19 mouse cellular contexts compared by ENCODE assay signal in genomic region chr11:75220517-75221145, GRCm38 (mm10). TPM values are rescaled to one million over a fixed set of nuclear protein-coding genes. Genes with fewer than 3 reads are reported as not detected.
A peak's percentile ranks its signal among the peaks of the same experiment; 100 is the strongest.
DNase-seq lines count a peak whose midpoint lies in the region; ATAC-seq and TF ChIP-seq lines count a peak whose summit lies in the region.
"Had no signal": no experiment of that assay in that cellular context is flagged by ENCODE, and none has a peak within 500 bp of the region (broad histone marks: within the 10 kb centered on the region; RNA-seq: fewer than 3 reads in every experiment).

No protein-coding gene starts in this region.

- no peak for TF ChIP-seq POLR2A in liver, adult 2 months (IDR thresholded peaks at IDR 0.05; ENCODE audit: extremely low read depth, insufficient read depth, low read length)

- H3K36me3 ChIP-seq in heart, embryonic 12.5 days: no peaks in the 10 kb centered on the region
- H3K36me3 ChIP-seq in liver, adult 2 months (ENCODE audit: control insufficient read depth, insufficient read depth, low read length): no peaks in the 10 kb centered on the region
- H3K36me3 ChIP-seq in liver, postnatal 0 days (replicated peaks; ENCODE audit: insufficient read depth, low read length): no peaks in the 10 kb centered on the region; the same call in 1 of the 2 replicates
- no peaks in the 10 kb centered on the region for H3K36me3 ChIP-seq in midbrain, postnatal 0 days (ENCODE audit: insufficient read depth, low read length)
- H3K36me3 ChIP-seq in midbrain, embryonic 14.5 days (ENCODE audit: control insufficient read depth, insufficient read depth, low read length): no peaks in the 10 kb centered on the region
- H3K36me3 ChIP-seq: embryonic facial prominence, embryonic 15.5 days; hindbrain, embryonic 12.5 days; limb, embryonic 12.5 days; liver, embryonic 12.5 days; stomach, embryonic 15.5 days had no signal

- ATAC-seq in heart, embryonic 12.5 days (ENCODE audit: insufficient number of reproducible peaks, low FRiP score): no peak
- no peak for ATAC-seq in liver, postnatal 0 days
- no peak for ATAC-seq in midbrain, postnatal 0 days (ENCODE audit: low FRiP score)
- no peak for ATAC-seq in midbrain, embryonic 14.5 days (ENCODE audit: low FRiP score, low TSS enrichment)
- ATAC-seq: intestine, postnatal 0 days; liver, embryonic 12.5 days; midbrain, embryonic 16.5 days had no signal

- peaks cover 29% of the 10 kb centered on the region for H3K4me1 ChIP-seq in heart, embryonic 12.5 days (replicated peaks)
- peaks cover 22% of the 10 kb centered on the region for H3K4me1 ChIP-seq in liver, adult 2 months (ENCODE audit: control insufficient read depth, insufficient read depth, low read length)
- H3K4me1 ChIP-seq in liver, postnatal 0 days (ENCODE audit: insufficient read depth): peaks cover 11% of the 10 kb centered on the region
- H3K4me1 ChIP-seq in midbrain, postnatal 0 days (ENCODE audit: insufficient read depth, low read length): peaks cover 6% of the 10 kb centered on the region; the same call in 1 of the 2 replicates
- peaks cover 6% of the 10 kb centered on the region for H3K4me1 ChIP-seq in midbrain, embryonic 14.5 days (ENCODE audit: control insufficient read depth, insufficient read depth, low read length)

- H3K9ac ChIP-seq in heart, embryonic 12.5 days: peak overlapping the region; percentile 34; the same call in 1 of the 2 replicates
- no peak overlapping the region for H3K9ac ChIP-seq in liver, adult 2 months (ENCODE audit: low read depth, low read length)
- H3K9ac ChIP-seq in liver, postnatal 0 days (replicated peaks): no peak overlapping the region
- 0 out of 2 replicates have a peak overlapping the region, but pooled peaks have one; percentile 8 for H3K9ac ChIP-seq in midbrain, postnatal 0 days (replicated peaks; ENCODE audit: low read length, poor library complexity, severe bottlenecking)
- no peak overlapping the region for H3K9ac ChIP-seq in midbrain, embryonic 14.5 days (replicated peaks; ENCODE audit: low read length)
- H3K9ac ChIP-seq: embryonic facial prominence, embryonic 15.5 days; hindbrain, embryonic 12.5 days; limb, embryonic 12.5 days; liver, embryonic 12.5 days; stomach, embryonic 15.5 days had no signal

- WGBS in heart, embryonic 12.5 days: 52% methylated on average over 5 of the region's 6 CpGs
- WGBS in liver, adult 2 months: 23% methylated on average over 6 of the region's 6 CpGs
- WGBS in liver, postnatal 0 days (ENCODE audit: insufficient replicate concordance): 52% methylated on average over 5 of the region's 6 CpGs
- 47% methylated on average over 5 of the region's 6 CpGs for WGBS in midbrain, postnatal 0 days
- 49% methylated on average over 6 of the region's 6 CpGs for WGBS in midbrain, embryonic 14.5 days

- peak overlapping the region; percentile 41 for H3K4me2 ChIP-seq in heart, embryonic 12.5 days
- no peak overlapping the region for H3K4me2 ChIP-seq in liver, postnatal 0 days (ENCODE audit: low read depth, low read length)
- H3K4me2 ChIP-seq in midbrain, postnatal 0 days (ENCODE audit: low read depth, low read length, poor library complexity, severe bottlenecking): no peak overlapping the region
- H3K4me2 ChIP-seq in midbrain, embryonic 14.5 days (ENCODE audit: low read length): no peak overlapping the region
- H3K4me2 ChIP-seq: embryonic facial prominence, embryonic 15.5 days; hindbrain, embryonic 12.5 days; limb, embryonic 12.5 days; liver, embryonic 12.5 days had no signal

- H3K79me2 ChIP-seq in liver, adult 2 months (ENCODE audit: control insufficient read depth, insufficient read depth, low read length): peaks cover 16% of the 10 kb centered on the region; the same call in 1 of the 2 replicates

- H3K4me3 ChIP-seq in heart, embryonic 12.5 days: no peak overlapping the region
- no peak overlapping the region for H3K4me3 ChIP-seq in liver, adult 2 months (ENCODE audit: insufficient read depth, low read depth, low read length)
- no peak overlapping the region for H3K4me3 ChIP-seq in liver, postnatal 0 days (ENCODE audit: low read depth, low read length)
- no peak overlapping the region for H3K4me3 ChIP-seq in midbrain, postnatal 0 days (ENCODE audit: low read depth, low read length)
- H3K4me3 ChIP-seq in midbrain, embryonic 14.5 days (replicated peaks; ENCODE audit: low read depth, low read length): no peak overlapping the region
- H3K4me3 ChIP-seq: embryonic facial prominence, embryonic 15.5 days; heart, adult 2 months; hindbrain, embryonic 12.5 days; limb, embryonic 12.5 days; liver, embryonic 12.5 days; stomach, embryonic 15.5 days had no signal

- no peaks in the 10 kb centered on the region for H3K27me3 ChIP-seq in heart, embryonic 12.5 days (replicated peaks)
- H3K27me3 ChIP-seq in liver, adult 2 months (ENCODE audit: control insufficient read depth, insufficient read depth, low read length): no peaks in the 10 kb centered on the region
- no peaks in the 10 kb centered on the region for H3K27me3 ChIP-seq in liver, postnatal 0 days (ENCODE audit: insufficient read depth, low read length)
- H3K27me3 ChIP-seq in midbrain, postnatal 0 days (ENCODE audit: insufficient read depth, low read length): no peaks in the 10 kb centered on the region
- H3K27me3 ChIP-seq in midbrain, embryonic 14.5 days (ENCODE audit: control insufficient read depth, insufficient read depth, low read length): no peaks in the 10 kb centered on the region
- H3K27me3 ChIP-seq: embryonic facial prominence, embryonic 15.5 days; stomach, embryonic 15.5 days had no signal

- TF ChIP-seq CTCF in liver, adult 2 months (IDR thresholded peaks at IDR 0.05; ENCODE audit: low read depth, low read length): no peak
- no peak for TF ChIP-seq CTCF in liver, postnatal 0 days (IDR thresholded peaks at IDR 0.05; ENCODE audit: low read depth)
- TF ChIP-seq CTCF in midbrain, postnatal 0 days (IDR thresholded peaks at IDR 0.05): no peak

- H3K9me3 ChIP-seq in heart, embryonic 12.5 days (replicated peaks): no peaks in the 10 kb centered on the region
- H3K9me3 ChIP-seq in liver, postnatal 0 days (ENCODE audit: low read length): no peaks in the 10 kb centered on the region
- H3K9me3 ChIP-seq in midbrain, postnatal 0 days (ENCODE audit: low read length): no peaks in the 10 kb centered on the region
- no peaks in the 10 kb centered on the region for H3K9me3 ChIP-seq in midbrain, embryonic 14.5 days (ENCODE audit: control insufficient read depth, low read length)
- H3K9me3 ChIP-seq: embryonic facial prominence, embryonic 15.5 days; hindbrain, embryonic 12.5 days; limb, embryonic 12.5 days; liver, embryonic 12.5 days; stomach, embryonic 15.5 days had no signal

- peak overlapping the region; percentile 65 for H3K27ac ChIP-seq in heart, embryonic 12.5 days (ENCODE audit: poor library complexity, severe bottlenecking)
- no peak overlapping the region for H3K27ac ChIP-seq in liver, adult 2 months (replicated peaks; ENCODE audit: insufficient read depth, low read depth, low read length)
- H3K27ac ChIP-seq in liver, postnatal 0 days (ENCODE audit: low read depth): no peak overlapping the region
- no peak overlapping the region for H3K27ac ChIP-seq in midbrain, postnatal 0 days (ENCODE audit: low read depth, low read length)
- no peak overlapping the region for H3K27ac ChIP-seq in midbrain, embryonic 14.5 days (replicated peaks; ENCODE audit: low read depth, low read length)
- H3K27ac ChIP-seq: embryonic facial prominence, embryonic 15.5 days; heart, adult 2 months; hindbrain, embryonic 12.5 days; limb, embryonic 12.5 days; liver, embryonic 12.5 days; stomach, embryonic 15.5 days had no signal

- TF ChIP-seq EP300 in liver, postnatal 0 days (IDR thresholded peaks at IDR 0.05; ENCODE audit: low read depth): no peak

- peak; percentile 50 for DNase-seq in adrenal gland, adult 2 months
- no peak for DNase-seq in adrenal gland, postnatal 4 days (ENCODE audit: low spot score in 2 of 2)
- DNase-seq in heart, adult 18-20 months: no peak
- peak; percentile 84 for DNase-seq in liver, adult 2 months (ENCODE audit: extremely low read depth, low read depth, low spot score)
- no peak for DNase-seq in liver, postnatal 0 days
- DNase-seq in midbrain, postnatal 0 days (ENCODE audit: low spot score): no peak
- DNase-seq in midbrain, embryonic 14.5 days: no peak
- DNase-seq: cerebellum, adult 11 months; cerebellum, adult 9-11 months; gastrocnemius, postnatal 25 days had no signal

RNA-seq across cellular contexts. Expression of gene Rtn4rl1, which starts 27.0 kb away (rescaled TPM):
- 10 to 100 TPM; 29.2 to 58.9 TPM for total RNA-seq in adrenal gland, adult 2 months (2021)
- 48.1 and 62.9 TPM in 2 replicates for polyA plus RNA-seq in adrenal gland, adult 2 months (2012; rRNA removed)
- total RNA-seq in adrenal gland, postnatal 4 days (2021): 10 to 100 TPM; 33.3 to 33.8 TPM
- polyA plus RNA-seq in heart, embryonic 12.5 days (2016; fragmentation: Nextera tagmentation; extraction: Ambion mirVana): 16.3 and 16.8 TPM in 2 replicates
- total RNA-seq in heart, adult 18-20 months (2021): 1 to 10 TPM; 5.7 TPM
- total RNA-seq in liver, adult 2 months (2014; rRNA removed): 1.3 and 2.4 TPM in 2 replicates
- 9.5 and 10.0 TPM in 2 replicates for polyA plus RNA-seq in liver, adult 2 months (2012; rRNA removed)
- polyA plus RNA-seq in liver, postnatal 0 days (2015; fragmentation: Nextera tagmentation; extraction: Ambion mirVana): 1.5 and 2.0 TPM in 2 replicates
- 15.4 and 18.5 TPM in 2 replicates for total RNA-seq in midbrain, postnatal 0 days (2014; rRNA removed)
- 16.2 and 17.5 TPM in 2 replicates for polyA plus RNA-seq in midbrain, postnatal 0 days (2015; fragmentation: Nextera tagmentation; extraction: Ambion mirVana)
- 16.5 and 17.4 TPM in 2 replicates for polyA plus RNA-seq in midbrain, embryonic 14.5 days (2014; fragmentation: Nextera tagmentation; extraction: Ambion mirVana)

RNA-seq across cellular contexts. Expression of gene Dph1, which starts 29.6 kb away (rescaled TPM):
- total RNA-seq in adrenal gland, adult 2 months (2021): 10 to 100 TPM; 32.3 to 37.4 TPM
- polyA plus RNA-seq in adrenal gland, adult 2 months (2012; rRNA removed): 72.0 and 87.5 TPM in 2 replicates
- total RNA-seq in adrenal gland, postnatal 4 days (2021): 10 to 100 TPM; 26.8 to 29.0 TPM
- polyA plus RNA-seq in heart, embryonic 12.5 days (2016; fragmentation: Nextera tagmentation; extraction: Ambion mirVana): 23.3 and 23.5 TPM in 2 replicates
- total RNA-seq in heart, adult 18-20 months (2021): 1 to 10 TPM; 8.7 to 9.8 TPM
- total RNA-seq in liver, adult 2 months (2014; rRNA removed): 11.3 and 14.2 TPM in 2 replicates
- 49.1 and 53.5 TPM in 2 replicates for polyA plus RNA-seq in liver, adult 2 months (2012; rRNA removed)
- 10.9 and 13.0 TPM in 2 replicates for polyA plus RNA-seq in liver, postnatal 0 days (2015; fragmentation: Nextera tagmentation; extraction: Ambion mirVana)
- total RNA-seq in midbrain, postnatal 0 days (2014; rRNA removed): 17.4 and 19.9 TPM in 2 replicates
- 10.8 and 12.1 TPM in 2 replicates for polyA plus RNA-seq in midbrain, postnatal 0 days (2015; fragmentation: Nextera tagmentation; extraction: Ambion mirVana)
- 13.7 and 14.8 TPM in 2 replicates for polyA plus RNA-seq in midbrain, embryonic 14.5 days (2014; fragmentation: Nextera tagmentation; extraction: Ambion mirVana)

RNA-seq across cellular contexts. Expression of gene Ovca2, which starts 42.0 kb away (rescaled TPM):
- total RNA-seq in adrenal gland, adult 2 months (2021): 10 to 100 TPM; 20.4 to 26.5 TPM
- polyA plus RNA-seq in adrenal gland, adult 2 months (2012; rRNA removed): 7.0 and 7.4 TPM in 2 replicates
- 10 to 100 TPM; 16.0 to 17.4 TPM for total RNA-seq in adrenal gland, postnatal 4 days (2021)
- 19.4 and 20.5 TPM in 2 replicates for polyA plus RNA-seq in heart, embryonic 12.5 days (2016; fragmentation: Nextera tagmentation; extraction: Ambion mirVana)
- 1 to 10 TPM; 5.5 to 7.0 TPM for total RNA-seq in heart, adult 18-20 months (2021)
- 6.7 and 6.9 TPM in 2 replicates for total RNA-seq in liver, adult 2 months (2014; rRNA removed)
- 5.7 and 8.0 TPM in 2 replicates for polyA plus RNA-seq in liver, adult 2 months (2012; rRNA removed)
- polyA plus RNA-seq in liver, postnatal 0 days (2015; fragmentation: Nextera tagmentation; extraction: Ambion mirVana): 12.4 and 13.6 TPM in 2 replicates
- total RNA-seq in midbrain, postnatal 0 days (2014; rRNA removed): 14.2 and 26.0 TPM in 2 replicates
- 10.4 and 12.7 TPM in 2 replicates for polyA plus RNA-seq in midbrain, postnatal 0 days (2015; fragmentation: Nextera tagmentation; extraction: Ambion mirVana)
- 15.4 and 20.2 TPM in 2 replicates for polyA plus RNA-seq in midbrain, embryonic 14.5 days (2014; fragmentation: Nextera tagmentation; extraction: Ambion mirVana)

RNA-seq across cellular contexts. Expression of gene Hic1, which starts 51.3 kb away (rescaled TPM):
- 10 to 100 TPM in 1 of 2 experiments, 1 to 10 TPM in 1; 7.5 to 15.4 TPM for total RNA-seq in adrenal gland, adult 2 months (2021)
- 25.9 and 26.9 TPM in 2 replicates for polyA plus RNA-seq in adrenal gland, adult 2 months (2012; rRNA removed)
- 10 to 100 TPM; 22.9 to 29.2 TPM for total RNA-seq in adrenal gland, postnatal 4 days (2021)
- polyA plus RNA-seq in heart, embryonic 12.5 days (2016; fragmentation: Nextera tagmentation; extraction: Ambion mirVana): 13.3 and 13.8 TPM in 2 replicates
- 10 to 100 TPM in 1 of 2 experiments, 1 to 10 TPM in 1; 6.6 to 11.5 TPM for total RNA-seq in heart, adult 18-20 months (2021)
- total RNA-seq in liver, adult 2 months (2014; rRNA removed): 1.1 and 1.8 TPM in 2 replicates
- 3.8 and 4.3 TPM in 2 replicates for polyA plus RNA-seq in liver, adult 2 months (2012; rRNA removed)
- 1.1 and 1.5 TPM in 2 replicates for polyA plus RNA-seq in liver, postnatal 0 days (2015; fragmentation: Nextera tagmentation; extraction: Ambion mirVana)
- total RNA-seq in midbrain, postnatal 0 days (2014; rRNA removed): 7.1 and 8.0 TPM in 2 replicates
- 1.4 and 1.5 TPM in 2 replicates for polyA plus RNA-seq in midbrain, postnatal 0 days (2015; fragmentation: Nextera tagmentation; extraction: Ambion mirVana)
- polyA plus RNA-seq in midbrain, embryonic 14.5 days (2014; fragmentation: Nextera tagmentation; extraction: Ambion mirVana): 0.66 and 0.92 TPM in 2 replicates

Comparison
In these comparisons a context has a peak if more than half of its experiments do, and no peak if none do; other contexts are left out.
1. DNase-seq: peak in adrenal gland, adult 2 months (single experiment) and liver, adult 2 months (single experiment); none in adrenal gland, postnatal 4 days (0 of 2), heart, adult 18-20 months (0 of 2), liver, postnatal 0 days (single experiment), midbrain, postnatal 0 days (single experiment) and midbrain, embryonic 14.5 days (single experiment).
2. H3K9ac ChIP-seq: peak in heart, embryonic 12.5 days (single experiment) and midbrain, postnatal 0 days (single experiment); none in liver, adult 2 months (single experiment), liver, postnatal 0 days (single experiment) and midbrain, embryonic 14.5 days (single experiment).